Mouse (Mus musculus): Measurements from ENCODE around the gene Abcc3. TPM values are rescaled to one million over a fixed set of nuclear protein-coding genes. Genes with fewer than 3 reads are reported as not detected.

Abcc3 gene
- total RNA-seq, 2 experiments from 2014 or later, result 0.05 to 2.0 TPM

Other genes with a start within 250 kb of the Abcc3 start
- gene Tob1, start 181.5 kb downstream of the Abcc3 start, total RNA-seq (2014; fragmentation: Nextera tagmentation), result 2.9 and 4.5 TPM in 2 replicates
- gene Tob1, start 181.5 kb downstream of the Abcc3 start, total RNA-seq (2017), result 1.1 and 4.9 TPM in 2 replicates
- not detected in 2 replicates for gene Wfikkn2, start 147.0 kb downstream of the Abcc3 start, total RNA-seq (2014; fragmentation: Nextera tagmentation)
- gene Wfikkn2, start 147.0 kb downstream of the Abcc3 start, total RNA-seq (2017), result 0.09 TPM in 1 of 2 replicates, not detected in the other
- not detected in 2 replicates for gene Gm21885, start 111.1 kb downstream of the Abcc3 start, total RNA-seq (2014; fragmentation: Nextera tagmentation)
- not detected in 2 replicates for gene Gm21885, start 111.1 kb downstream of the Abcc3 start, total RNA-seq (2017)
- 172 and 209 TPM in 2 replicates for gene Luc7l3, start 71.0 kb downstream of the Abcc3 start, total RNA-seq (2014; fragmentation: Nextera tagmentation)
- gene Luc7l3, start 71.0 kb downstream of the Abcc3 start, total RNA-seq (2017), result 335 and 378 TPM in 2 replicates
- gene Ankrd40, start 65.0 kb downstream of the Abcc3 start, total RNA-seq (2014; fragmentation: Nextera tagmentation), result 38.6 and 39.7 TPM in 2 replicates
- 46.9 and 67.0 TPM in 2 replicates for gene Ankrd40, start 65.0 kb downstream of the Abcc3 start, total RNA-seq (2017)
- gene Cacna1g, start 81.2 kb upstream of the Abcc3 start, total RNA-seq (2014; fragmentation: Nextera tagmentation), result not detected in 2 replicates
- not detected in 2 replicates for gene Cacna1g, start 81.2 kb upstream of the Abcc3 start, total RNA-seq (2017)
- not detected in 2 replicates for gene Spata20, start 93.2 kb upstream of the Abcc3 start, total RNA-seq (2014; fragmentation: Nextera tagmentation)
- not detected in 2 replicates for gene Spata20, start 93.2 kb upstream of the Abcc3 start, total RNA-seq (2017)
- gene Epn3, start 107.0 kb upstream of the Abcc3 start, total RNA-seq (2014; fragmentation: Nextera tagmentation), result not detected in 2 replicates
- gene Epn3, start 107.0 kb upstream of the Abcc3 start, total RNA-seq (2017), result not detected in 2 replicates
- gene Mycbpap, start 128.7 kb upstream of the Abcc3 start, total RNA-seq (2014; fragmentation: Nextera tagmentation), result 1.1 and 5.4 TPM in 2 replicates
- 0.13 TPM in 1 of 2 replicates, not detected in the other for gene Mycbpap, start 128.7 kb upstream of the Abcc3 start, total RNA-seq (2017)
- 6.2 and 8.7 TPM in 2 replicates for gene Rsad1, start 156.3 kb upstream of the Abcc3 start, total RNA-seq (2014; fragmentation: Nextera tagmentation)
- gene Rsad1, start 156.3 kb upstream of the Abcc3 start, total RNA-seq (2017), result 4.4 and 5.7 TPM in 2 replicates
- gene Chad, start 172.1 kb upstream of the Abcc3 start, total RNA-seq (2014; fragmentation: Nextera tagmentation), result not detected in 2 replicates
- not detected in 2 replicates for gene Chad, start 172.1 kb upstream of the Abcc3 start, total RNA-seq (2017)
- gene Acsf2, start 208.9 kb upstream of the Abcc3 start, total RNA-seq (2014; fragmentation: Nextera tagmentation), result 12.9 and 18.9 TPM in 2 replicates
- 2.1 and 2.5 TPM in 2 replicates for gene Acsf2, start 208.9 kb upstream of the Abcc3 start, total RNA-seq (2017)
- 142 and 150 TPM in 2 replicates for gene Lrrc59, start 236.8 kb upstream of the Abcc3 start, total RNA-seq (2014; fragmentation: Nextera tagmentation)
- 238 and 257 TPM in 2 replicates for gene Lrrc59, start 236.8 kb upstream of the Abcc3 start, total RNA-seq (2017)